Mouse (Mus musculus) A20 (cell line): ENCODE data around the gene Olfr282.
"Not testable (repeated sequence)": the region's sequence is repeated elsewhere in the genome, so short reads cannot be mapped to it uniquely, and the experiment has no call there.

Source experiments
- DNase-seq: peaks from one replicate; pipeline ENCODE4 v3.0.0-alpha.2; 2011; ENCODE audit warnings: low read depth, low spot score

The Olfr282 gene

DNA sequence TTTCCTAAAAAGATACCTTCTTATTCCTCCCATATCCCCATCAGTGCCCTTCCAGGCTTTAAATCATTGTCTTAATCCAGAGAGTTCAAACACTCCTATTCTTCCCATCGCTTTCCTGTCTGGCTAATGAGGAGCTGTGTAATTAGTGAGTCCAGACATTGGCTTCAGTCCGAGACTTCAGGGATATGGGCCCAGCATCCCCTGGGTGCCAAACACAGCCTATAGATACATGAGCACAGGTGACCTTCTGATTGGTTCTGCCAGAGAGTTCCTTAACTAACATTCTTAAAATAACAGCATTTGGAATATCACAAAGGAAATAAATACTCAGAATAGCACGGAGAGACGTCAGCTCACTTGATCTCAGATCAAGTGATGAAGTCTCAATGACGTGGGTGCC, at the start of gene Olfr282:
TSS of gene Olfr282 (plus strand) at position 301 of the 400 bp plus-strand sequence.
- not testable (repeated sequence) for DNase-seq

DNA sequence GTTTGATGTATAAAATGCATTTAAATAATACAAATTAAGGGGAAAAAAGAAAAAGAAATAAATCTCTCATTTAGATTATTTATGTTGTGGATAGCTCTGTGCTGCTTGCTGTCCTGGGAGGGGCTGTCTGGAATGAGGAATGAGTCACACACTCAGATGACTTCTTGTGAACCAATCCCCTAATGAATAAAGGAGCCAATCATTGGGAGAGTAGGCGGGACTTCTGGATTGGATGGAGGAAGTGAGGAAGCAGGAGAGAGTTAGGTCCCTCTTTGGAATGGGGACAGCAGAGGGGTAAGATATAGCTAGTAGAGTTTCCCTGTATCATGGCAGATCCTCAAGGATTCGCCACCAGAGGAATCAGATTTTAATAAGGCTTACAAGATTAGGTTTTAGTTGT, 43.4 kb upstream of the Olfr282 start:
- no peak for DNase-seq

DNA sequence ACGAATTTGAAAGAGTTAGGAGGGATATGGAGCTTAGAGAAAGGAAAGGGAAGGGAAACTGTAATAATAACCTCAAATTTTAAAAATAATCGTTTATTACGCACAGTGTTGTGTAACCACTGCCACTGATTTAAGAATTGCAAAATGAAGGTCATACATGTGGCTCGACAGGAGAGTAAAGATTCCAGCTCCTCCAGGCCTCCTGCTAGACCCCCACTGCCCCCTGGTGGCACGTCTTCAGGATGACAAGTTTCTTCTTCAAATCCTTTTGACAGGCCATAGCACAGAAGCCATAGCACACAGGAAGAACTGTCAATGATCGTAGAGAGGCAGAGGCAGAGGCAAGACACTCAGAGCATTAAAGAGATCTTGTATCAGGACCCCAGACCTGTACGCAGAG, 41.2 kb upstream of the Olfr282 start:
- DNase-seq, result peak; percentile 73

DNA sequence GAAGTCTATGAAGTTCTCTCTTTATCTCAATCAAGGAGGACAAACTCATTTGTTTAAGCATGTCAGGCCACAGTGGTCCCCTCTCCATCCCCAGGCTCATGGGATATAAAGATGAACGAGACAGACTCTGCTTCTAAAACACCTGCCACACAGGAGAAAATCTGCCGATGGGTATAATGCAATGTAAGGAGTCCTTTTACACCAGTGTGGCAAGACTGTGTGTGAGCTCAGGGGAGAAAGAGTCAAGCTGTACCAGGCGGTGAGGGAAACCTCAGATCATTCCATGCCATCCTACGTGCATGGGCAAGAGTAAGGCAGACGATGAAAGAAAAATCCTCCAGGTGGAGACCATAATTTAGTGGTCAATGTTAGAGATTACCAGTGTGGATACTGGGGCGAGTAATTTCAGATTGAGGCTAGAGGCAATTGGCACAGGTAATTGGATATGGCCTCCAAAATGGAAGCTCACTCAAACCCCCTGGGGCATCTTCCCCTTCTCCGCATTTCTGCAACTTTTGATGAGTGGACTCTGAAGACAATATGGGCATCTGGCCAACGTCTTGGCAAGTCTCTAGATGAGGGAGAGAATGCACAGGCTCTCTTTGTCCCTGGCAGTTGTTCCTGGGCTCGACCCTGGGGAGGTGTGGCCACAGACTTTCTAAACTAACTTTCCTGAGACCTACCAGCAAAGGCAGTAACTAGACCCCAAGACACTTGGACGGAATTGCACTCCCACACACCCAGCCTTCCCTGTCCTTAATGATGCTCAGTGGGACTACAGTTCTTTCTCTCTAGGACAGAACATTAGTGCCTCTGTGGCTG, 39.7 kb upstream of the Olfr282 start:
- no peak for DNase-seq

DNA sequence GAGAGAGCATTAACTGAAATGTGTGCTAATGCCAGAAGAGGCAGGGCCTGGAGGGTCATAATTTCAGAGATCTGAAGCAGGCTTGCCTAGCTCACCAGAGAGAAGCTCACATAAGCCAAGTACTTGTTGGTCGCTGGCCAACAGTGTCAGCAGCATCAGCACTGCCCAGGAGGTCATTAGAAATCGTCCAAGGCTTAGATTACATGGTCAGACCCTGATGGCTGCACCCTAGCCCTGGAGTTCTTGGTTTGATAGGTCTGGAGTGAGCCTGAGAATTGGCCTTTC, 39.2 kb upstream of the Olfr282 start:
- no peak for DNase-seq

DNA sequence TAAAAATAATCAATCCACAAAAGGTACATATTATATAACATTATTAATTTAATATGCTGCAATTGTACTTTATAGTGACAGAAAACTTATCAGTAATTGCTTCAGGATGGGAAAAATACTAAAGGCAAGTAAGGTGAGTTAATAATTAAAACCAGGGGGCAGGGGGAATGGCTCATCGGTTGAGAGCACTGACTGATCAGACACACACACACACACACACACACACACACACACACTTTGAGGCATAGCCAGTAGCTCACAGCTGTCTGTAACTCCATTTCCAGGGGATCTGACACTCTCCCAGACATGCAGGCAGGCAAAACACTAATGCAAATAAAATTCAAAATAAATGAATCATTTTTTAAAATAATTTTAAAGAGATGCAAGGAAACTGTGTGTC, 33.9 kb upstream of the Olfr282 start:
- DNase-seq, result no peak

DNA sequence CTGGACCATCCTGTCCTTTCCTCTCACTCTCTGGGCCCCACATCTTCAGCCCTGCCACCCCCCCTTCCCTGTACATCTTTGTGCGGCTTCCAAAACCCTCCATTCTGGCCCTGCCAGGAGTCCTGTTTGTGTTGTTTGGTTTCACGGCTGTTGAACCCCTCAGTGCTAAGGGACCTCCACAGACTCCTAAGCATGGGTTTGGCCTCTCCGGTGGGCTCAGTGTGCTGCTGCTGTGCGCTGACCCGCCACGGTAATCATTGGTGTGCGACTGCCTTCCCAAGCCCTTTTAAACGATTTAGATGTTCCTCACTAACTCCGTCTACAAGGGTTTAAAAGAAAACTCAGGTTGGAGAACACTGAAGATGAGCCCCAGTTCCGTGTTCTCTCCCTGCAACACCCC, 28.7 kb upstream of the Olfr282 start:
- DNase-seq, result no peak

DNA sequence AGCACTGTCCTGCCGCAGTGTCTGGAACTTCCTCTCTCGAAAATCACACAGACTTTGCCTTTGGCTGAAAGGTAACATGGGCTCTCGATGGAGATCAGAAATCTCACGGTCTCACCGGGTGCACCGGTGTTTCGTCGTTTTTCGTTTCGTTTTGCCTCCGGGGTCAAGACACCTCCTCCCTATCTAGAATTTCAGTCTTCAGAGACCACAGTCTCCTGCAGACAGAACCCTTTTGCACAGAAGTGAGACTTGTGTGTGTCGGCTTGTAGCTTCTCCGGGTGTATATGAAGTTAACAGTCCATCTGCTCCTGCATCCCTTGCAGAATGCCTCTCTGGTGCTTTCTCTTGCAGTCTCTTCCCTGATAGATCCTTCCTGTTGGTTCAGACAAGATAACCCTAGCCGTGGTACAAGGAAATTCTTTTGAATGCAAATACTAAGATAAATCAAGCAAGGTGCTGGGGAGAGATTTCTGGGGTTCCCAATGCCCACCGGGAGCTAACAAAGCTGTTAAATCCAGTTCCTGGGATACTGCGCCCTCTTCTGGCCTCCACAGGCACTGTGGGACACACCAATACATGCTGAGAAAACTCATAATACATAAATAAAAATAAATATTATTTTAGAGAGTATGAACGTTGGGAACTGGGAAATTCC, 22.5 kb upstream of the Olfr282 start:
- peak; percentile 60 for DNase-seq

DNA sequence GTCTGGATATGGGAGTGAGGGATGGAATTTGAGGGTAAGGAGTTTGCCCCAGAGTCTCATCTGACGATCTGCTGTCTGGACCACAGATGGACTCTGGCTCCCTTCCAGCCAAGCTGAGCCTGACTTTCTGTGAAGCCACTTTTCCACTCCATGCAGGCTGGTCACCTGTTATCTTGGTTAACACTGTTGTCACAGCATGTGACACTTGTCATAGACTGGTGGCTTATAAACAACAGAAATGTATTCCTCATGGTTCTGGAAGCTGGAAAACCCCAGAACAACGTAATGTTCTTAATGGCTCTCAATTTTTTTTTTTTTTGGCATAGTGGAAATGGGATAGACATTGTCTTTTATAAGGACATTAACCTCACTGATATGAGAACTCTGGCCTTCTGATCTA, 21.4 kb upstream of the Olfr282 start:
- no peak for DNase-seq

DNA sequence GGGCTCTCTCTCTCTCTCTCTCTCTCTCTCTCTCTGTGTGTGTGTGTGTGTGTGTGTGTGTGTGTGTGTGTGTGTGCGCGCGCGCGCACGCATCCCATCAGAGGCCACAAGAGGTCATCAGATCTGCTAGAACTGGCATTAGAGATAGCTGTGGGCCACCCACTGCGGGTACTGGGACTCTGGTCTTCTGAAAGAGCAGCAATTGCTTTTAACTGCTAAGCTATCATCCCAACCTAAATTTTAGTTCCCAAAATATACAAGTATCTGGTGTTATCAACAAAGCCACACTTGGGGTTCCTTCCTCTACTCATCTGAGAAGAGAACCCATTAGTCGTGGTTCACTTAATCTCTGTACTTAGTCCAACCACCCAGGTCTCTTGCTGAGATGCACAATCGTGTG, 20.8 kb upstream of the Olfr282 start:
- no peak for DNase-seq

DNA sequence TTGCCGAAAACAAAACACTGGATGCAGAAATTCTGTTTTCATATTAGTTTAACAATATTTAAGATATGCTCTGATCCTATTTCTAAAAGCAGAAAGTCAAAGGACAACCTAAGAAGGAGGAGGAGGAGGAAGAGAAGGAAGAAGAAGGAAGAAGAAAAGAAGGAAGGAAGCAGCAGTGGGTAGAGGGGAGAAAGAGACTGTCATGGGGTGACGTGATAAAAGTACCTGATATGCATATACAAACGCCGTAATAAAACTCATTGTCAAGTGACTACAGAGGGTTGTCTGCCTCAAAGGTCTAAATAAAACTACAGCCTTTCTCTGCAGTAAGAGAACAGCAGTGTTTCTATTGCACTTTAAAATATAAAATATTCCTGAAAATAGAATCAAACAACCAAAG, 15.0 kb upstream of the Olfr282 start:
- DNase-seq, result no peak

DNA sequence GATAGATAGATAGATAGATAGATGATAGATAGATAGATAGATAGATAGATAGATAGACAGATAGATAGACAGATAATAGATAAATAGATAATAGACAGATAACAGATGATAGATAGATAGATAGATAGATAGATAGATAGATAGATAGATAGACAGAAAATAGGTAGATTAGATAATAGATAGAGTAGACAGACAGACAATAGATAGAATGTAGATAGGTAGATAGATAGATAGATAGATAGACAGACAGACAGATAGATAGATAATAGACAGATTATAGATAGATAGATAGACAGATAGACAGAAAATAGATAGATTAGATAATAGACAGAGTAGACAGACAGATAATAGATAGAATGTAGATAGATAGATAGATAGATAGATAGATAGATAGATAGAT, 14.2 kb upstream of the Olfr282 start:
- not testable (repeated sequence) for DNase-seq

DNA sequence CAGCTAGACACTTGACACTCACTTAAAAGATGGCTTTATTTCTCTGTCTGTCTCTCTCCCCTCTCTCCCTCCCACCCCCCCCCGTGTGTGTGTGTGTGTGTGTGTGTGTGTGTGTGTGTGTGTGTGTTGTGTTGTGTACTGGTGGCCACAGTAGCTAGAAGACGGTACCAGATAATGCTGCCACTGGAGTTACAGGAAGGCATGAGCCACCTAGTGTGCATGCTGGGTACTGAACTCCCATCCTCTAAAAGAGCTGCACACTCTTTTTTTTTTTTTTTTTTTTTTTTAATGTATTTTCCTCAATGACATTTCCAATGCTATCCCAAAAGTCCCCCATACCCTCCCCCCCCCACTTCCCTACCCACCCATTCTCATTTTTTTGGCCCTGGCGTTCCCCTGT, 13.7 kb upstream of the Olfr282 start:
- peak; percentile 43 for DNase-seq

DNA sequence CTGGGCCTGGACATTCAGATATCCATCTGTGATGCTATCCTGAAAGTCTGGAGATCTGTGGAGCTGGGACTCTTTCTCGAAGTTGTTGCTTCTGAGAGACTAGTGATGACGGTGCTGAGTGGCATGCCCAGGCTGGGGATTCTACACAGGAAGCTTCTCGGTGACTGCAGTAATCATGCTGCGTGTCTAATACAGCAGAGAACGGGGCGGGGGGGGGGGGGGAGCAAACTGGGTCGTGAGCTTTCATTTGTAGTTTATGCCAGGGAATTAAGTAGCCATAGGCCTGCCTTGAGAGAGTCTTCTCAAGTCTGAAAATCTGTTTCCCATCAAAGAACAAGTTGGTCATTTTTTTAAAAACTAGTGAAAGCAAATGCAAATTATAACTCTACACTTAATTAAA, 12.9 kb upstream of the Olfr282 start:
- DNase-seq, result no peak

DNA sequence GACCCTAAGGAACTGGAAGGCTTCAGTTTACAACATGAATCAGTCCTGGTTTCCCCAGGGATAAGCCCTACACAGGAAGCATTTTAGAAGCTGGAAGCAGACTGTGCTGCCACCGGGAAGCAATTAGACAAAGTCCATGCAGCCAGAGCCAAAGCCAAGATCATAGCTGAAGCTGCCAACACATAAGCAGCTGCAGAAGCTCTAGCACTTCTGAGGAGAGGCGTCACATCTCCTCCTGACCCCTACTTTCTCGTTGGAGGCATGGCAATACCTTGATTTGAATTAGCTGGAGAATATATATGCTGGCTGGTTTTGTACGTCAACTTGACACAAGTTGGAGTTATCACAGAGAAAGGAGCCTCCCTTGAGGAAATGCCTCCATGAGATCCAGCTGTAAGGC, 10.1 kb upstream of the Olfr282 start:
- no peak for DNase-seq

DNA sequence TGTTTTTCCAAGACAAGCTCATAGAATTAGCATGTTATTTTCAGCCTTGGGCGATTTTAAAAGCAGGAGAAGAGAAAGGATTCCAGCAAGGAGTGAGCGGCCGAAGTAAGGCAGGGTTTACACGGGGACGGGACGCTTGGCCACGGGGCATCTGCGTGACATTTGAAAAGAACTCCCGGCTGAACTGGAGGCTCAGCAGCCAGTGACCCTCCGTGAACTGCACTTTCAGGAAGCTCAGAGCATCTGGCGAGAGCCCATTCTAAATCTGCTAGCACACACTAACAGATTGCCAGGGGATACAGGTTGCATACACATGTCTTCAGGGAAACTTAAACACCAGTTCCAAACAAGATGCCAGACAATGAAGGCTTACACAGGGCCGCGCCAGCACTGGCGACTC, 6.7 kb upstream of the Olfr282 start:
- no peak for DNase-seq

DNA sequence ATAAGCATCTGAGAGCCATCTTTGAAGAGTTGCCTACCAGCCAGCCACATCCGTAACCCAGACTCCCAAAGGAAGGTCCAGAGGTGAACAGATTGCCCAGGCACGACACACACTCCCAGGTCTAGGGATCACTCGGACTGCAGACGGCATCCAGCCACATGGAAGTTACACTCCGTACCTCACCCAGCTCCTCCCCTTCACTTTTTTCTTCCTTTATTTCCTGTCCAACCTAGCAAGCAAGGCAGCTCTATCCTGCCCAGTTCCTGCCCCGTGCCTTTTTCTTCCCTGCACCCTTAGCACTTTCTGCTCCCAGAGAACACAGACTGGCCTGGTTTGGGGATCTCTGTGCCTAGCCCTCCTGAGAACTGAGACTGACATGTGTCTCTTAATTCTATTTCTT, 6.3 kb upstream of the Olfr282 start:
- DNase-seq, result no peak

DNA sequence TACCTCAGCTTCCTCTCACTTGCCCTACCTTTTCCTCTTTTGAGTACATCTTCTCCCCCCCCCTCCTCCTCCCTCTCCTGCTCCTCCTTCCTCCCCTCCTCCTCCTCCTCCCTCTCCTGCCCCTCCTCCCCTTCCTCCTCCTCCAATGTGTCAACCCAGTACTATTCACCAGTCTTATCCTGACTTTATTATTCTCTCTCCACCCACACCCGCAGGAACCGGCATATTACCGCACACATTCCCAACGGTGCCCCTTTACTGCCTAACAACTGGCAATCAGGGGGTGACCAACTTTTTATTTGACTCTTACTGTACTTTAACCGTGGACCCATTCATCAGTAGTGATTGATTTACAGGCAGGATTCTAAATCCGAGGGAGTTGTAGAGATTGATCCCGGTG, 5.8 kb upstream of the Olfr282 start:
- DNase-seq, result no peak

DNA sequence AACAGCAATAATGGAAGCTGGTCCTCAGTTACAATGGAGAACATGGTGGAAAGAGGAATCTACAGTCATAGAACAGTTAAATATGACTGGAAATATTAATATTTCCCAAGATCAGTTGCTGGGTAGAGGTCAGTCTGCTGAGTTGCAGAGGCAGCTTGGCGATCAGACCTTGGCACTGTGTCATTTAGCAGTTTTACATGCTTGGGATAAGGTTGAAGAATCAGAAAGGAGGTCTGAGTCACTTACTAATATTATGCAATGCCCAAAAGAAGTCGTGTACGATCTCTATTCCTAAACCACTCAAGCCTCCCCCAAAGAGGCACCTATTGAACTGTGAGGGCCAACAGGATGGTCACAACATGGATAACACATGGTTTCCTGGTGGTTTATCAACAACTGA, 13.5 kb downstream of the Olfr282 start:
- no peak for DNase-seq

DNA sequence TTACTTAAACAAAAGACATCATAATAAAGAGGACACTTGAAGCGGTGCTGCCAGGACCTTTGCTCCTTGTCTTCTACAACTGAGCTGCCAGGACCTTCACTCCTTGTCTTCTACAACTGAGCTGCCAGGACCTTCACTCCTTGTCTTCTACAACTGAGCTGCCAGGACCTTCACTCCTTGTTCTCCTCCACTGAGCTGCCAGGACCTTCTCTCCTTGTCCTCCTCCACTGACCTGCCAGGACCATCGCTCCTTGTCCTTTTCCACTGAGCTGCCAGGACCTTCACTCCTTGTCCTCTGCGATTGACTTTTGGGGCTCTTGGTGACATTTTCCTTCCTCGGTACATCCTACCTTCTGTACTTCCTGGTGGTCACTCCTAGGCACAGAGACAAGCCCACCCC, 17.5 kb downstream of the Olfr282 start:
- no peak for DNase-seq

DNA sequence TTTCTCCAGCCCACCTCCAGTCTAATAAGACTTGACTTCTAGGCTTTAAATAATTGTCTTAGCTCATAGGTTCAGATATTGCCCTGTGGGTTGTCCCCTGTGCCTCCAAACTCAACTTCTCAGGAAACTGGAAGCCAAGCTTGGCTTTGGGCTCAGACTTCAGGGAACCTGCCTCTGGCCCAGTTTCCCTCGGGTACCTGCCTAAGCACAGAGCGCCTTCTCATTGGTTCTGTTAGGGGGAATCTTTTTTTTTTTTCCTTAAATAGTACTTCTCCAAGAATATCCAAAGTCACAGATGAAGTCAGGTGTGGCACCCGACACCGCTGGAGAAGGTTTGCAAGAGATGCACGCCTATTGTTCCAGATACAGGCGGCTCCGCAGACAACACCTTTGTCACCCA, 21.3 kb downstream of the Olfr282 start, which contains the start of gene Olfr281:
TSS of gene Olfr281 (plus strand) at position 301 of the 400 bp plus-strand sequence.
- no peak for DNase-seq

DNA sequence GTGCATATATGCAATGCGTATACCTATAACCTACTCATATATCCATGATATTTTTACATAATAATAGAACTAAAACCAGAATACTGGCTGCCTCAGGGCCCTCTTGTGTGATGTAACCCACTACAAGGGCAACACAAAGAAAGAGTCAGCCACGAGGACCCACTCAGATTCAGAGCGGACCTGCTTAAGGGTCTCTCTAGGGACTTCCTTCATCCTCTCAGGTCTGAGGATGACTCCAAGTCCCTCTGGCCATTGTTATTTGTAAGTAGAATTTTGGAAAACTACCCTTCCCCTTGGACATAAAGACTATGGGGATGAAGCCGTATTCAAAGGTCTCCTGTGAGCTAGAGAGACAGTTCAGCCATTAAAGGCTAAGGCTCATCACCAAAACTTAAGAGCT, 38.6 kb downstream of the Olfr282 start, which contains the start of gene OR5BS1P:
TSS of gene OR5BS1P (plus strand) at position 301 of the 400 bp plus-strand sequence.
- DNase-seq, result no peak

DNA sequence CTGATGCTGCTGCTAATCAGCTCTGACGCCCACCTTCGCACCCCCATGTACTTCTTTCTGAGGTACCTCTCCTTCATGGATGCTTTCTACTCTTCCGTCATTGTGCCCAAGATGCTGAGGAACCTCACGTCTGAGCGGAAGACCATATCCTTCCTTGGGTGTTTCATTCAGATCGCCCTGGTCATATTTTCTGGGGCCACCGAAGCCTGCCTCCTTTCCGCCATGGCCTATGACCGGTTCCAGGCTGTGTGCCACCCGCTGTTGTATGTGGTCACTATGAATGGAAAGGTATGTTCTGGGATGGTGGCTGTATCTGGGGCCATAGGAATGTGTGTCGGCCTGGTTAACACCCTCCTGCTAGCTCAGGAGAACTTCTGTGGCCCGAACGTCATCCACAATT, 40.5 kb downstream of the Olfr282 start:
- DNase-seq, result no peak
